Mouse (Mus musculus): Measurements from ENCODE around the gene Jmjd8. TPM values are rescaled to one million over a fixed set of nuclear protein-coding genes. Genes with fewer than 3 reads are reported as not detected.

Jmjd8 gene
- polyA plus RNA-seq, 1 experiment from 2014 or later = 55.6 TPM

- 93% methylated on average over 12 of the region's 12 CpGs for WGBS
- peak overlapping the region; percentile 96 for H3K4me2 ChIP-seq (ENCODE audit: low read depth)
- peak overlapping the region; percentile 85 for H3K4me3 ChIP-seq (ENCODE audit: low read depth, low read length)
- H3K36me3 ChIP-seq (ENCODE audit: control insufficient read depth, insufficient read depth, low read length) = peaks cover 27% of the 10 kb centered on the region
- no peak for ATAC-seq (ENCODE audit: insufficient read depth, low FRiP score, low TSS enrichment)
- H3K27ac ChIP-seq (ENCODE audit: low read depth, low read length) = no peak overlapping the region
- no peaks in the 10 kb centered on the region for H3K27me3 ChIP-seq (ENCODE audit: control insufficient read depth, insufficient read depth, low read length)
- peaks cover 65% of the 10 kb centered on the region for H3K4me1 ChIP-seq (ENCODE audit: control insufficient read depth, insufficient read depth, low read length)
- DNase-seq (ENCODE audit: low spot score) = no peak
- H3K9ac ChIP-seq (ENCODE audit: low read length) = peak overlapping the region; percentile 89; the same call in 1 of the 2 replicates
- no peaks in the 10 kb centered on the region for H3K9me3 ChIP-seq (ENCODE audit: control insufficient read depth, low read length)
Measured at GRCm38 (mm10) chr17:25834595-25835222, 6.0 kb downstream of the Jmjd8 start.

- H3K36me3 ChIP-seq (ENCODE audit: control insufficient read depth, insufficient read depth, low read length) = peaks cover 28% of the 10 kb centered on the region
- 94% methylated on average over 7 of the region's 7 CpGs for WGBS
- no peak overlapping the region for H3K9ac ChIP-seq (ENCODE audit: low read length)
- no peaks in the 10 kb centered on the region for H3K9me3 ChIP-seq (ENCODE audit: control insufficient read depth, low read length)
- no peak for ATAC-seq (ENCODE audit: insufficient read depth, low FRiP score, low TSS enrichment)
- peaks cover 61% of the 10 kb centered on the region for H3K4me1 ChIP-seq (ENCODE audit: control insufficient read depth, insufficient read depth, low read length)
- no peak overlapping the region for H3K4me3 ChIP-seq (ENCODE audit: low read depth, low read length)
- no peak overlapping the region for H3K27ac ChIP-seq (ENCODE audit: low read depth, low read length)
- no peaks in the 10 kb centered on the region for H3K27me3 ChIP-seq (ENCODE audit: control insufficient read depth, insufficient read depth, low read length)
- no peak for DNase-seq (ENCODE audit: low spot score)
- peak overlapping the region; percentile 96; the same call in 1 of the 2 replicates for H3K4me2 ChIP-seq (ENCODE audit: low read depth)
Measured at GRCm38 (mm10) chr17:25835301-25835700, 6.6 kb downstream of the Jmjd8 start.

DNA sequence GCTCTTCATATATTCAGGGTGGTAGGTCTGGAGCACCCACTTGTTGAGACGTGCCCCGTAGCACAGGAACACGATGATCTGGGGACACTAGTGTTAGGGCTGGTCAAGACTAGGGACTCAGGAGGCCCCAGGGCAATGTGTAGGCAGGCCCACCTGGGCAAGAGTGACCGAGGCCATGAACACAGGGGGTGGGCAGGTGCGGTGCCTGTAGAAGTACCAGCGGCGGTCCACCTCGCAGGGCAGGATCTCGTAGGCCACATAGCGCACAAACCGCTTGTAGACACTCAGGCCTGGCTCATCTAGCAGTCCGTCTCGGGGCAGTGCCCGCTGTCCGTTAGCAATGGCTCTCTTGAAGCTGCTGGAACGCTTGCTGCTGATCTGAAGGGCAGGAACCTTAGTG is 7.1 kb downstream of the Jmjd8 start:
- DNase-seq (ENCODE audit: low spot score) (no peak), ATAC-seq (ENCODE audit: insufficient read depth, low FRiP score, low TSS enrichment) (no peak)
- H3K9me3 ChIP-seq (ENCODE audit: control insufficient read depth, low read length) = no peaks in the 10 kb centered on the region
- no peak overlapping the region for H3K9ac ChIP-seq (ENCODE audit: low read length)
- H3K27me3 ChIP-seq (ENCODE audit: control insufficient read depth, insufficient read depth, low read length) = no peaks in the 10 kb centered on the region
- H3K4me3 ChIP-seq (ENCODE audit: low read depth, low read length) = no peak overlapping the region
- no peak overlapping the region for H3K27ac ChIP-seq (ENCODE audit: low read depth, low read length)
- H3K4me1 ChIP-seq (ENCODE audit: control insufficient read depth, insufficient read depth, low read length) = peaks cover 56% of the 10 kb centered on the region
- peaks cover 28% of the 10 kb centered on the region for H3K36me3 ChIP-seq (ENCODE audit: control insufficient read depth, insufficient read depth, low read length)
- H3K4me2 ChIP-seq (ENCODE audit: low read depth) = peak overlapping the region; percentile 68
- 94% methylated on average over 16 of the region's 16 CpGs for WGBS

DNA sequence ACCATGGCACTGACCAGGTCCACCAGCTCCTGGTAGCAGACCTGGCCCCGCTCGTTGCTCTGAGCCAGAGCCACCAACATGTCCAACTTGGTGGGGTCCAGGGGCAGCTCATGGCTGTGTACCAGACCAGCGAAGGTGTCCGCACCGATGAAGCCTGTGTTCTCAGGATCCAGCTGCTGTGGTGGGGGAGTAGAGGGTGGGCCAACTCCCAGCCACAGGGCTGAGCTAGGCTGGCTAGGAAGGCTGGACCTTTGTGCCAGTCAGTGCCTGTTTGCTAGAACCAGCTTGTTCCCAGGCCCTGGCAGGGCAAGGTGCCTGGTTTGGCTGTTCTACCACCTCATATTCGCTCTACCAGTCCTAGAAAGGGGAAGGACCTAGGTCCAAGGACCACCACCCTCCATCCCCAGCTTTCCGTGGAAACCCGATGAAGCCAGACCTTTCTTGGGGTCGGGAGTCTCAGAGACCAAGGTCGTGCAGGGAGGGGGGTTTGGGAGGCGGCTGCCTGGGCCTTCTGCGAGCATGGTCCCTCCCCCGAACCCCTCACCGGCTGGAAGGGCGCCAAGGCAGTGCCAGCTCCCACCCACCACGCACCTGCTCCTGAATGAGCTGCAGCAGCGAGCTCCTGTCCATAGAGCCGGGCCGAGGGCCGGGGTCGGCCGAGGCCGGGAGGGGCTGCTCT is 7.9 kb downstream of the Jmjd8 start:
- Histone ChIP-seq H3K9me3 (ENCODE audit: control insufficient read depth, low read length) (no peaks in the 10 kb centered on the region), H3K27me3 (ENCODE audit: control insufficient read depth, insufficient read depth, low read length) (no peaks in the 10 kb centered on the region), H3K4me2 (ENCODE audit: low read depth) (peak overlapping the region; percentile 68), H3K4me3 (ENCODE audit: low read depth, low read length) (peak overlapping the region; percentile 29), H3K4me1 (ENCODE audit: control insufficient read depth, insufficient read depth, low read length) (peaks cover 49% of the 10 kb centered on the region), H3K27ac (ENCODE audit: low read depth, low read length) (peak overlapping the region; percentile 67), H3K36me3 (ENCODE audit: control insufficient read depth, insufficient read depth, low read length) (peaks cover 27% of the 10 kb centered on the region), H3K9ac (ENCODE audit: low read length) (peak overlapping the region; percentile 68)
- no peak for DNase-seq (ENCODE audit: low spot score)
- WGBS = 27% methylated on average over 21 of the region's 23 CpGs
- ATAC-seq (ENCODE audit: insufficient read depth, low FRiP score, low TSS enrichment) = no peak

- peak within 1 kb of the TSS; percentile 29 for H3K4me3 ChIP-seq (ENCODE audit: low read depth, low read length)
- H3K9ac ChIP-seq (ENCODE audit: low read length) = peak within 1 kb of the TSS; percentile 68
- no peaks in the 10 kb centered on the region for H3K9me3 ChIP-seq (ENCODE audit: control insufficient read depth, low read length)
- ATAC-seq (ENCODE audit: insufficient read depth, low FRiP score, low TSS enrichment) (no peak), DNase-seq (ENCODE audit: low spot score) (peak; percentile 76)
- no peaks in the 10 kb centered on the region for H3K27me3 ChIP-seq (ENCODE audit: control insufficient read depth, insufficient read depth, low read length)
- peaks cover 27% of the 10 kb centered on the region for H3K36me3 ChIP-seq (ENCODE audit: control insufficient read depth, insufficient read depth, low read length)
- H3K27ac ChIP-seq (ENCODE audit: low read depth, low read length) = peak within 1 kb of the TSS; percentile 67
- WGBS = 2% methylated on average over 29 of the region's 29 CpGs
- H3K4me2 ChIP-seq (ENCODE audit: low read depth) = peak within 1 kb of the TSS; percentile 68
- H3K4me1 ChIP-seq (ENCODE audit: control insufficient read depth, insufficient read depth, low read length) = peaks cover 44% of the 10 kb centered on the region
Measured at GRCm38 (mm10) chr17:25837076-25837410, 8.4 kb downstream of the Jmjd8 start, which contains the start of gene Rhbdl1. Rhbdl1 (minus strand) TSS chr17:25837295.

- peaks cover 41% of the 10 kb centered on the region for H3K4me1 ChIP-seq (ENCODE audit: control insufficient read depth, insufficient read depth, low read length)
- DNase-seq (ENCODE audit: low spot score) (peak; percentile 31), ATAC-seq (ENCODE audit: insufficient read depth, low FRiP score, low TSS enrichment) (no peak)
- peak overlapping the region; percentile 67 for H3K27ac ChIP-seq (ENCODE audit: low read depth, low read length)
- no peak overlapping the region for H3K4me3 ChIP-seq (ENCODE audit: low read depth, low read length)
- peak overlapping the region; percentile 68; the same call in 1 of the 2 replicates for H3K9ac ChIP-seq (ENCODE audit: low read length)
- H3K27me3 ChIP-seq (ENCODE audit: control insufficient read depth, insufficient read depth, low read length) = no peaks in the 10 kb centered on the region
- 49% methylated on average over 3 of the region's 3 CpGs for WGBS
- H3K4me2 ChIP-seq (ENCODE audit: low read depth) = peak overlapping the region; percentile 68; the same call in 1 of the 2 replicates
- H3K9me3 ChIP-seq (ENCODE audit: control insufficient read depth, low read length) = no peaks in the 10 kb centered on the region
- H3K36me3 ChIP-seq (ENCODE audit: control insufficient read depth, insufficient read depth, low read length) = peaks cover 27% of the 10 kb centered on the region
Measured at GRCm38 (mm10) chr17:25837533-25837932, 8.9 kb downstream of the Jmjd8 start.

- WGBS = 86% methylated on average over 4 of the region's 4 CpGs
- Histone ChIP-seq H3K9ac (ENCODE audit: low read length) (no peak overlapping the region), H3K9me3 (ENCODE audit: control insufficient read depth, low read length) (no peaks in the 10 kb centered on the region), H3K4me2 (ENCODE audit: low read depth) (no peak overlapping the region), H3K27ac (ENCODE audit: low read depth, low read length) (no peak overlapping the region), H3K36me3 (ENCODE audit: control insufficient read depth, insufficient read depth, low read length) (peaks cover 27% of the 10 kb centered on the region), H3K4me3 (ENCODE audit: low read depth, low read length) (no peak overlapping the region), H3K4me1 (ENCODE audit: control insufficient read depth, insufficient read depth, low read length) (peaks cover 44% of the 10 kb centered on the region), H3K27me3 (ENCODE audit: control insufficient read depth, insufficient read depth, low read length) (no peaks in the 10 kb centered on the region)
- no peak for ATAC-seq (ENCODE audit: insufficient read depth, low FRiP score, low TSS enrichment)
- no peak for DNase-seq (ENCODE audit: low spot score)
Measured at GRCm38 (mm10) chr17:25838904-25839303, 10.2 kb downstream of the Jmjd8 start.

- no peak for DNase-seq (ENCODE audit: low spot score)
- H3K27me3 ChIP-seq (ENCODE audit: control insufficient read depth, insufficient read depth, low read length) = no peaks in the 10 kb centered on the region
- ATAC-seq (ENCODE audit: insufficient read depth, low FRiP score, low TSS enrichment) = no peak
- H3K4me1 ChIP-seq (ENCODE audit: control insufficient read depth, insufficient read depth, low read length) = peaks cover 36% of the 10 kb centered on the region
- H3K36me3 ChIP-seq (ENCODE audit: control insufficient read depth, insufficient read depth, low read length) = peaks cover 27% of the 10 kb centered on the region
- H3K9ac ChIP-seq (ENCODE audit: low read length) = no peak overlapping the region
- H3K9me3 ChIP-seq (ENCODE audit: control insufficient read depth, low read length) = no peaks in the 10 kb centered on the region
- H3K27ac ChIP-seq (ENCODE audit: low read depth, low read length) = no peak overlapping the region
- H3K4me3 ChIP-seq (ENCODE audit: low read depth, low read length) = no peak overlapping the region
- 87% methylated on average over 14 of the region's 14 CpGs for WGBS
- no peak overlapping the region for H3K4me2 ChIP-seq (ENCODE audit: low read depth)
Measured at GRCm38 (mm10) chr17:25839455-25840235, 11.0 kb downstream of the Jmjd8 start.

All from neural tube, embryonic 11.5 days (tissue).